Mouse (Mus musculus) large intestine, adult 2 months (tissue): ENCODE results near the gene Gm3045. TPM values are rescaled to one million over a fixed set of nuclear protein-coding genes. Genes with fewer than 3 reads are reported as not detected.

ENCODE experiments used
- DNase-seq: peaks from one replicate; pipeline ENCODE4 v3.0.0-alpha.2; 2012; ENCODE audit warnings: low read depth, low spot score
- WGBS: fragments of 180-500 bp; shearing (Covaris S2); methylation state at CpG from one replicate; pipeline ENCODE4 v1.1.7; 2018; 5-methylcytosine and 5-hydroxymethylcytosine counted together
- polyA plus RNA-seq: library from polyadenylated mRNA; depleted of rRNA; stranded (reverse); fragments of >200 nt; gene quantifications from 2 replicates; pipeline ENCODE4 v1.2.3, GENCODE M21; 2012

The Gm3045 gene
- polyA plus RNA-seq, 1 experiment: not detected

GRCm38 (mm10) chr13:56434311-56434751 is 7.9 kb downstream of the Gm3045 start:
- 72% methylated on average over 9 of the region's 9 CpGs for WGBS
- no peak for DNase-seq

GRCm38 (mm10) chr13:56435615-56436287 is 9.4 kb downstream of the Gm3045 start:
- 81% methylated on average over 10 of the region's 10 CpGs for WGBS
- no peak for DNase-seq

- WGBS: 2% methylated on average over 51 of the region's 51 CpGs
- no peak for DNase-seq
Observed at GRCm38 (mm10) chr13:56438211-56439075, 12.0 kb downstream of the Gm3045 start, which contains the start of gene Slc25a48. Gene Slc25a48 (plus strand): TSS chr13:56438355.

- 64% methylated on average over 7 of the region's 7 CpGs for WGBS
- DNase-seq: no peak
Observed at GRCm38 (mm10) chr13:56443411-56443810, 17.0 kb downstream of the Gm3045 start.

- DNase-seq: no peak
- WGBS: 77% methylated on average over 3 of the region's 3 CpGs
Observed at GRCm38 (mm10) chr13:56444112-56444511, 17.7 kb downstream of the Gm3045 start.

GRCm38 (mm10) chr13:56444996-56445395 is 18.6 kb downstream of the Gm3045 start:
- DNase-seq: no peak
- 90% methylated on average over 6 of the region's 6 CpGs for WGBS

GRCm38 (mm10) chr13:56449239-56450030 is 23.0 kb downstream of the Gm3045 start:
- 39% methylated on average over 10 of the region's 10 CpGs for WGBS
- DNase-seq: no peak

GRCm38 (mm10) chr13:56450035-56450434 is 23.6 kb downstream of the Gm3045 start:
- WGBS: 31% methylated on average over 8 of the region's 8 CpGs

GRCm38 (mm10) chr13:56458001-56458400 is 31.6 kb downstream of the Gm3045 start:
- DNase-seq: no peak
- 26% methylated on average over 9 of the region's 9 CpGs for WGBS

More at GRCm38 (mm10) chr13:56450035-56450434, 23.6 kb downstream of the Gm3045 start:
- DNase-seq: no peak

- WGBS: 66% methylated on average over 4 of the region's 4 CpGs
- no peak for DNase-seq
Observed at GRCm38 (mm10) chr13:56461460-56461859, 35.1 kb downstream of the Gm3045 start.

GRCm38 (mm10) chr13:56462791-56463190 is 36.4 kb downstream of the Gm3045 start:
- 89% methylated on average over 4 of the region's 4 CpGs for WGBS
- no peak for DNase-seq

- no peak for DNase-seq
- 91% methylated on average over 7 of the region's 7 CpGs for WGBS
Observed at GRCm38 (mm10) chr13:56463261-56463660, 36.9 kb downstream of the Gm3045 start.

GRCm38 (mm10) chr13:56463750-56464149 is 37.4 kb downstream of the Gm3045 start:
- DNase-seq: no peak
- WGBS: 77% methylated on average over 6 of the region's 6 CpGs

GRCm38 (mm10) chr13:56467786-56468185 is 41.4 kb downstream of the Gm3045 start:
- WGBS: 96% methylated on average over 7 of the region's 7 CpGs
- no peak for DNase-seq

- no peak for DNase-seq
- WGBS: 95% methylated on average over 4 of the region's 4 CpGs
Observed at GRCm38 (mm10) chr13:56468536-56468935, 42.1 kb downstream of the Gm3045 start.

GRCm38 (mm10) chr13:56471211-56471610 is 44.8 kb downstream of the Gm3045 start:
- DNase-seq: no peak
- WGBS: 81% methylated on average over 6 of the region's 6 CpGs

- no peak for DNase-seq
- 56% methylated on average over 9 of the region's 9 CpGs for WGBS
Observed at GRCm38 (mm10) chr13:56471951-56472350, 45.6 kb downstream of the Gm3045 start.

GRCm38 (mm10) chr13:56472661-56473060 is 46.3 kb downstream of the Gm3045 start:
- DNase-seq: no peak
- 90% methylated on average over 9 of the region's 9 CpGs for WGBS

GRCm38 (mm10) chr13:56475363-56475762 is 49.0 kb downstream of the Gm3045 start:
- no peak for DNase-seq

GRCm38 (mm10) chr13:56476790-56477189 is 50.4 kb downstream of the Gm3045 start:
- DNase-seq: no peak
- 64% methylated on average over 5 of the region's 5 CpGs for WGBS

More at GRCm38 (mm10) chr13:56475363-56475762, 49.0 kb downstream of the Gm3045 start:
- 22% methylated on average over 4 of the region's 4 CpGs for WGBS
